Mouse (Mus musculus) liver, adult 2 months (tissue): ENCODE data around the gene Cacnb1.

ENCODE experiments used
- CTCF ChIP-seq: fragments of 200-500 bp; IDR thresholded peaks from 2 replicates; pipeline ENCODE4 v1.5.1; 2011; ENCODE audit warnings: low read depth, low read length, control low read depth
- POLR2A ChIP-seq: fragments of 200-500 bp; IDR thresholded peaks from 2 replicates; pipeline ENCODE4 v1.6.1; 2011; ENCODE audit warnings: low read length, control low read depth; ENCODE audit not compliant: insufficient read depth; ENCODE audit errors: extremely low read depth

DNA sequence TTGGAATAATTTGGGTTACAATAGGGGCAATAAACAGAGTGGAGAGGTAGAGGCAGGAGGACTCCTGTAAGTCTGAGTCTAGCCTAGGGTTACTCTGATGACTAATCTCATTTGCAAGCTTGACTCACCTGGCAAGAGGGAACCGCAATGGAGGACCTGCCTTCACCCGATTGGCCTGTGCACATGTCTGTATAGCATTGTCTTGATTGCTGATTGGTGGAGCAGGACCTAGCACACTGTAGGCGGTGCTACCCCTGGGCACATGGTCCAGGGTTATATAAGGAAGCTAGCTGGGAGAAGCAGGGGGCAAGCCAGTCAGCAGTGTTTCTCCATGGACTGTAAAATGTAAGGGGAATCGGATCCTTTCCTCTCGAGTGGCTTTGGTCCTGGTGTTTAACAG lies 35.2 kb upstream of the Cacnb1 start:
- TF ChIP-seq POLR2A (no peak), CTCF (no peak)
